Mouse (Mus musculus): ENCODE measurements around the gene Rasgrp3. TPM values are rescaled to one million over a fixed set of nuclear protein-coding genes. Genes with fewer than 3 reads are reported as not detected.

The Rasgrp3 gene
- total RNA-seq, 2 experiments from 2014 or later: not detected

DNA sequence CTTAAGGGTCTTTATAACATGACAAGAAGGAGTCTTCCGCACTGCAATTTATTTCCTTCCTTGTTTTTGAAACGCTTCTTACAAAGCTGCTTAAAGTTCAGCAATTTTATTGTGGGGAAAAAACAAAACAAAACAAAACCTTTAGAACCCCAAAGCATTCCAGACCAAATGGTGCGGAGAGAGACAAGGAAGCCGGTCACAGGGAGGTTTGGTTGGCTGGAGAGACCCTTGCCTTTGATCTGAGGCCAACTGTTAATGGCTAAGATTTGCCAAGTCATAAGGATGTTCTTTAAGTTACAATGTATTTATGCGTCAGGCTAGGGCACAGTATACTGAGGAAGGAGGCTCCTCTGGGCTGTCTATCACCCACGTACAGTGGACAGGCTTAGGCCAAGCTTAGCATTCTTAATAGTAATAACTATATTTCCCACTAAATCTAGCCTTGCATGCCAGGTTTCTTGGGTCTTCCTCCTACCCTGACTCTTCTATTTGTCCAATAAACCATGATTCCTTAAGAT, 96.8 kb downstream of the Rasgrp3 start:
- no peak for ATAC-seq (replicated peaks; ENCODE audit: low FRiP score, low TSS enrichment, poor library complexity, severe bottlenecking)

DNA sequence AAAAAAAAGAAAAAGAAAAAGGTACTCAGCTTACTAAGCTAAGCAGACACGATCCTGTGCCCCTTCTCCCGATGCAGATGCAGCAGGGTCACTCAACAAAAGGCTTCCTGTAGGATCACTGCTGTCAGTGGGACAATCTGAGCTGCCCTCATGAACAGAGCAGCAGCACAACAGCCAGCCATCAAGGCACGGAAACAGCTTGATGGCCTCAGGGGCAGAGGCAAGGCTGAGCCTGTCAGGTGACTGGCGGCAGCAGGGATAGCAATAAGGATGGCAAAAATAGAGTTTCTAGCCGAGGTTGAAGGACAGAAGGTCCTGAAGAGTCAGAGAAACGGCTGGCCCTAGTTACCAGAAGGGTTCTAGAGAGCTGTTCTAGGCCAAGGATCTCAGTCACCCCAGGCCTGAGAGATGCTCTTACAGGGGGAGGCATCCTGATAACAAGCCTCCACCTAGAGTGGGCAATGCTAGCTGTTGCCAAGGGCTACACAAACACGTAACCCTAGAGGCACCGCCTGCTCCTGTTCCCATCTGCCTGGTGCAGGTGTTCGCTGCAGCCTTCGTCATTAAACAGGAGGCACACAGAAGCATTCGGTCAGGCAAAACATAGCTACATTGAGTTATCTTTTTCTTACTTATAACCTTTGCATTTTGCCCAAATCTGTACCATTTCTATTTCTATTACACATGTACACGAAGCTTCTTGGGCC, 98.8 kb downstream of the Rasgrp3 start:
- no peak for ATAC-seq (replicated peaks; ENCODE audit: low FRiP score, low TSS enrichment, poor library complexity, severe bottlenecking)

DNA sequence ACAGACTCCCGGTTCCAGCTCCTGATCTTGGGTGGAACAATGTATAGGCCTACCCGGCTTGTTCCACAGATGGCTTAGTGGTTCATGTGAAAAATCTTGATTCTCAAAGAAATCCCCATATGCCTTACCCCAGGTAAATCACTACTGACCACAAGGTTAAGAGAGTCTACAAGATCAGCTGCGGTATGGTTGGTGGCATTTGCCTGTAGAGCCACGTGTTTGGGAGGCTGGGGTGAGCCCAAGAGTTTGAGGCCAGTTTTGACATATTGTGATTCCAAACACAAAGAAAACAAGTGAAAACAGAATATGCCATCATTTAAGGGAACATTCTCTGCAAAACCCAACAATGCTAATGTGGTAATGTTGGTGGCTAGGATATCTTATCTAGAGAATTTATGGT, 99.9 kb downstream of the Rasgrp3 start:
- no peak for ATAC-seq (replicated peaks; ENCODE audit: low FRiP score, low TSS enrichment, poor library complexity, severe bottlenecking)

DNA sequence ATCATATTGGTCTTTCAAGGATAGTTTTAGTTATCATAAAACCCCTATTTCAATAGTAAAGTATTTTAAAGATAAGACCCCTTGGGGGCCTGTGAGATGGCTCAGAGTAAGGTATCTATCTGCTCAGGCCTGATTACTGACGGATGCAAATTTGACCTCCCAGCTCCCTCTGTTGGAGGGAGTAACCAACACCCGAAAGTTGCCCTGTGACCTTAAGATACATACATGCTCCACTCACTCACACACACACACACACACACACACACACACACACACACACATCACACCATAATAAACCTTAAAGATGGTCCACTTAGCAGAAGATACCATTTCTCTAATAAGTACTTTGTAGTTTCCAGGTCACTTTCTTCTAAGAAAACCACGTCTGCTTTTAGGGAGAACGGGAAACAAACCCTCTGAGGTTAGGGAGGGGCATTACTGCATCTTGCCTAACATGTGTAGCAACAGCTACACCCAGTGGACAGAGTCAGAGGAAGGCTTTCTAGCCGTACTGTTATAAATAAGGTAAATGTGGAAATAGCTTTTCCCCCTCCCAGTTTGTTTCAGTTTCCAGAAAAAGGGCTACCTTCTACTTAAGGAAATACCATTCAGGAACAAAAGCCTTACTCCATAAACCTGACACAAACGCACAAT, 100.8 kb downstream of the Rasgrp3 start:
- ATAC-seq (replicated peaks; ENCODE audit: low FRiP score, low TSS enrichment, poor library complexity, severe bottlenecking): peak; percentile 74

DNA sequence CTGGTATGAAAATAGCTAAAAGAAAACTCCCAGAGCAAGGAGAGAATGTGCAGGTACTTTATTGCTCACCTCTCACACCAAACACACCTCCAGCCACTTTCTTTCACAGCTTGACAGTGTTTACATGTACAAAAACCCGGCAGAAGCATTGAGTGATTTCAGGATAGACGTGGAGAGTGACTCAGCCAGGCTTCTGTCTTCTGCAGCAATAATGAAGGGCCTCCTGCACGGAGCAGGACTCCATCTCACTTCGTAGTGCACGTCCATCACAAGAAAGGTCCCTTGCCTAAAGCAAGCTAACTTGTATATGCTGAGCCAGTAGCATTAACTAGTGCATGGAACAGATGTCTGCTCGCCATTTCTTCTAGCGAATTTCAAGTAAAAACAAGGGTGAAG, 101.4 kb downstream of the Rasgrp3 start:
- no peak for ATAC-seq (replicated peaks; ENCODE audit: low FRiP score, low TSS enrichment, poor library complexity, severe bottlenecking)

DNA sequence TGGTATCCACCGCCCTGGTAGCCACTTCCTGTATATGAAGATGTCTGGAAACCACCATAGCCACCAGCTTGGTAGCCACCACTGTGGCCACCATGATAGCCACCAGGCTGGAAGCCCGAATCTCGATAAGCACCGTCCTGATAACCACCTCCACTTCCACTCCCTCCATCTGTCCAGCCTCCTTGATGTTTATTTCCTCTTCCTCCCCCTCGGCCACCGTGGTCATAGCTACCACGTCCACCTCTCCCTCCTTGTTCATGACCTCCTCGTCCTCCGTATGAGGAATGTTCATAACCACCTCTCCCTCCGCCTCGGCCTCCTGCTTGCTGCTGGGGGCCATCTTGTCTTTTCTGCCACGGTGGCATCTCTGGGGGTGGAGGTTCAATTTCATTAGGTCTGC, 102.7 kb downstream of the Rasgrp3 start:
- no peak for ATAC-seq (replicated peaks; ENCODE audit: low FRiP score, low TSS enrichment, poor library complexity, severe bottlenecking)

DNA sequence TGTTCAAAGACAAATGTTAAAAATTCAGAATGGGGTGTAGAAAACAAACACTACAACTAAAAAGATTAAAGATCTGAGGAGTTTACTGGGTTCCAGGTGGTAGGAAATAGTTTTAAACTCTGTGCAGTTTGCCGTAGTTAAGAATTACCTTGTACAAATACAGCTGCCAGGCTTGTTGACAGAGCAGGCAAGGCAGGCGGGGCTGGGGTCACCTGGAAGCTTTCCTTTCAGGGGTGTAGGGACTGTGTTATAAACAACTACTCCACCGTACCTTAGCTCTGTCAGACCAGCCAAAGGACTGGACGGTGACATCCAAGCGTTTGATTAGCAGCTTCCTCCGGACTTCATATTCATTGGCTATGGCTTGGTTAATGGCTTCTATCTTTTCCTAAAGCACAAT, 103.4 kb downstream of the Rasgrp3 start:
- no peak for ATAC-seq (replicated peaks; ENCODE audit: low FRiP score, low TSS enrichment, poor library complexity, severe bottlenecking)

DNA sequence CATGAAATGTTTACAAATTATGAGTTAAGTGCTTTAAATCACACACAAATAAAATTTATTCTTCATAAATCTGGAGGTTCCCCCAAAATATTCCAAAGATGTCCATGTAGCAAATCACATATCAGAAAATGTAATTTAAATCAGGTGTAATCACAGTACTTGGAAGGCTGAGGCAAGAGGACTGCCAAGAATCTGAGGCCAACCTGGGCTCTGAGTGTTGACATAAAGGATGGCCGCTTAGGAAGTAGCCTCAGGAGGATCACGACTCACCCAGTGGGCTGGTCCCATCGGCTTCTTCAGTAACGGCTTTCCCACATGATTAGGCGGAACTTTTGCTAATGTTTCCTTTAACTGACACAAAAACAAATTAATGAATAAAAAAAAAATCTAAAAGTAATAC, 104.1 kb downstream of the Rasgrp3 start:
- ATAC-seq (replicated peaks; ENCODE audit: low FRiP score, low TSS enrichment, poor library complexity, severe bottlenecking): no peak

DNA sequence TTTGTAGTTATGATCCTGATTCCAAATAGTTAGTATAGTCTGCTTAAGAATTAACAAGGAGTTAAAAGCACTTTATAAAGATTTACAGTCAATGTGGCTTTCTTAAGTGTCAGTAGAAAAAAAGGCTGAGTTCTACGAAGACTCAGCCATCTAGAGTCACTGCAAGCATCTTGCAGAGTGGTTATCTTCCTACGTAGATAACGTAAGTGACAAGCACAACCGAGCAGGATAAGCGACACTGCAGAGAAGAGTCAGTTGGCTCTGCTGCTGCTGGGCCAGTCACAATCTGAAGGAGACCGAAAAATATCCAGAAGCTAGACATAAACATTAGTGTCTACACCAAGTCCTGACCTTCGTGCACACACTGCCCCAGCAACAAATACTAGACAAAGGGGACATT, 107.7 kb downstream of the Rasgrp3 start:
- ATAC-seq (replicated peaks; ENCODE audit: low FRiP score, low TSS enrichment, poor library complexity, severe bottlenecking): peak; percentile 91

DNA sequence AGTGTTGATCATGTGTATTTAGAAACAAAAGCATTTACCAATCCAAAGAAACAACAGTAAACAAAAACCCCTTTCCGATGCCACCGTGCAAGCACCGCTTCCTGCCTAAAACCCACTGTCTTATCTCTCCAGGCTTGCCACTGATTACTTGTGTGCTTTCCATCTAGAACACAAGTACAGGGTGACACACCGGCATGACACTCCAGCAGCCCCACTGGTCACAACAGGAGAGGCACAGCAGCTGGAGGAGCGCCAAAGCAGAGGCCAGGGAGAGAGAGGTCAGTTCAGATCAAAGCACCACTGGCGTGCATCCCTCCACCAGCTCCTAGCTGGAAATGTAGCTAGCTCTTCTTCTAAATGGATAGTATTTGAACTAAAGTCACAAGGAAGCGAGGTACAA, 108.6 kb downstream of the Rasgrp3 start:
- ATAC-seq (replicated peaks; ENCODE audit: low FRiP score, low TSS enrichment, poor library complexity, severe bottlenecking): peak; percentile 35

DNA sequence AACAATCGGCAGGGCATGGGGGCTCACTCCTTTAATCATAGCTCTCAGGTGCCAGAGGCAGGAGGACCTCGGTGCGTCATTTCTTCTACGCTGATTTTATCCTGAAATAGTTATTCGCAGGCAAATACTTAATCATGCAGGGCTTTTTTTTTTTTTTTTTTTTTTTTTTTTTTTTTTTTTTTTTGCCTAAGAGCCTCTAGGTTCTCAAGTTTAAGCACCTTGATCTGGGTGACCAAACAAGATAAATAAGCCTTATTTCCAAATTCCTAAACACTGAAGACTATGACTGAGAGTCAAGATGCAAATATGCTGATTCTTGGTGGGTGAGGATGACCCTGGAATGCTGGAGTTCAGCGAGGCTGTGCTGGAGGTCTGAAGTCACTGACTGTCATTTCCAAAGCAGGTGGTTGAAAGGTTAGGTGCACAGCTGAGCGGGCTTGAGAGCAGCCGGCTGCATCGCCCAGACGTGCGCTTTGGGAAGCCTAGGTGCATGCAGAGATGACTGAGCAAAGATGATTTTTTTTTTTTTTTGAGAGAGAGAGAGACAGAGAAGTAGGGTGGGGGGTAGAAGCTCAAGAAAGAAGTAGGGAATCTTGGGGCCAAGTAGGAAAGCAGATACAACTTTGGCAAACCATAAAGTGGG, 115.2 kb downstream of the Rasgrp3 start:
- ATAC-seq (replicated peaks; ENCODE audit: low FRiP score, low TSS enrichment, poor library complexity, severe bottlenecking): 0 out of 2 replicates have a peak, but pooled peaks have one; percentile 7

DNA sequence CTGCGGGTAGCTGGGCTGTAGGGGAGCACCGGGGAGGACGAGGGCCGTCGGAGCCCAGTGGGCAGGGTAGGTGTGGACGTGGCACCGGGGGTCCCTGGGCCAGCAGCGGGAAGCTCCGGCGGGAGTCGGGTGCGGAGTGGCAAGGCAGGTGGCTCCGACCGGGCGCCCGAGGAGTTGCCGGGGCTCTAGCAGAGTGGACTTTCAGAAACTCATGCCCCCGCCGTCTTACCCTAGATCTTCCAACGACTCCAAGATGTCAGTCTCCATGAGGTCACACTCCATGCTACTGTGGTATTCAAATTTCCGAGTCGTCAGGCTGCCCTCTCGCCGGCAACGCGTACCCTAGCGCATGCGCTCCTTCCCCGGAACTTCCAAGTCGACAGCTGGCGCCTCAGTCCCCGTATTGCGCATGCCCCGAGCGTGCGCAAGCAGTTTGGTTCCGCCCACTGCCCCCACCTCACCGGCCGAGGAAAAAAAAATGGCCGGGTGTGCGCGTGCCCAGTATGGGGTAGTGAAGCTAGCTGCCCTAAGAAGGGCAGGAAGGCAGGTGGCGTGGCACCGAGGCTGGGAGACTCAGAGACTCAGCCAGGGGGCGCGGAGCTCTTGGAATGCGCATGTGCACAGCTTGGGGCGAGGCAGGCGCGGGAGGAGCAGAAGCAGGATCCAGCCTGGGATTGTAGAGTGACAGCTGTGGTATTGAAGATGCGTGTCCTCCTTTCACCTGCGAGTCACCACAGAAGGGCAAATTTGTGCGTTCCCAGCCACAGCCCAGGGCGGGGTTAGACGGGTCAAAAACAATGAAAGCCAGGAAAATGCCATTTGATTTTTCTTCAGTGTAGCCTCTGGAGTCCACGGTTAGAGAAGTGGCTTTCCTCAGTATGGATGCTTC, 116.1 kb downstream of the Rasgrp3 start, which contains the start of gene Fam98a:
TSS of gene Fam98a (minus strand) at position 435 of the 889 bp plus-strand sequence.
- peak; percentile 97 for ATAC-seq (replicated peaks; ENCODE audit: low FRiP score, low TSS enrichment, poor library complexity, severe bottlenecking)

DNA sequence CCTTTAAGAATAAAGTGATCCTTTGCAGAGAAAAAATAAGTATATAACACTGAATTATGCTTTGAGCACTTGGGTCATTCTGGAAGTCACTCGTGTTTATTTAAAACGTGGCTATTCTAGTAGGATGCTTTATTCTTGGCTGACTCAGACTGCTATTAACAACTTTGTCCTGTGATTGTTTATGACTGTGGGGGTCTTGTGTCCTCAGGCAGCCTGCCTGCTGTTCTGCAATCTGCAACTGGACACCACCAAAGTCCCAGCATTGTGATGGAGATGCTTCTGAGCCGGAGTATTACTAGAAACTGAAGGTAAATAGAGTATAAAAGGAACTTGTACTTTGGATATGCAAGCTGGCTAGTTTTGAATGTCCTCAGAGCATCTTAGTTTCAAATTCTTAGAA, 121.3 kb downstream of the Rasgrp3 start:
- ATAC-seq (replicated peaks; ENCODE audit: low FRiP score, low TSS enrichment, poor library complexity, severe bottlenecking): no peak

DNA sequence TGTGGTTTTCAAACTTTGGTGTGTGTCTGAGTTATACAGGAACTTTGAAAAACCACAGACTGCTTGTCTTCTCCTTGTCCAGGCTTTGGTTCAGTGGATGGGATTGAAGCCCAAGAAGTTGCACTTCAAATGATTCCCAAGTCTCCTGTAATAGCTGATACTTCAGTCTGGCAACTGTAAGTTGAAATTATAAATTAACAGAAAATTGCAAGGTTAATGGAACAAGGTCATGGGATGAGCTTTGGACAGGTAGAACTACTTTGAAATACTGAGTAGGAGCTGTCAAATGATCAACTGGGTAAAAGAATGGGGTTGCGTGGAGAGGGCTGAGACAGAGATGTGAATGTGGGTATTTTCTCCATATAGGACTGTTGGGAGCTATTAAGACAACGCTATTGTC, 122.3 kb downstream of the Rasgrp3 start:
- no peak for ATAC-seq (replicated peaks; ENCODE audit: low FRiP score, low TSS enrichment, poor library complexity, severe bottlenecking)

DNA sequence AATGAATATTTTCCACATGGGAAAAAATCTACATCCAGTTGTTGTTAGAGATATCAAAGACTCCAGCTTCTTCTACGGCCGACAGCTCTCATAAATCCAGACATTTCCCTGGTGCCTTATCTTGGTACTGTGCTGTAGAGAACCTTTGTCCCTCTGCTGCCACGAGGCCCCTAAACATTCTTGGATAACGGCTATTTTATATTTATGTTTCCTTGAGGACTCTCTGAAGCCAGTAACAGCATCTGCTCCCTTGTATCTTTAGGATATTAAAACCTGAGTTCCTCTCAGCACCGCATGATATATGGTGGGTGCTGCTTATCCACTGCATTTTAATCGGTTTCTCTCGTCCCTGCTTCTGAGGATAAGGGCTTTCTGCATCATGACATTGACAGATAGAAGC, 139.9 kb downstream of the Rasgrp3 start:
- no peak for ATAC-seq (replicated peaks; ENCODE audit: low FRiP score, low TSS enrichment, poor library complexity, severe bottlenecking)

Other genes starting within 250 kb of the Rasgrp3 start
- gene Fam98a, start 116.0 kb downstream of the Rasgrp3 start, total RNA-seq (2014; fragmentation: Nextera tagmentation): 43.4 and 64.2 TPM in 2 replicates
- gene Fam98a, start 116.0 kb downstream of the Rasgrp3 start, total RNA-seq (2017): 31.8 and 33.9 TPM in 2 replicates